Mouse (Mus musculus) kidney, adult 2 months (tissue): ENCODE measurements around the gene Ung. TPM values are rescaled to one million over a fixed set of nuclear protein-coding genes. Genes with fewer than 3 reads are reported as not detected.
A peak's percentile ranks its signal among the peaks of the same experiment; 100 is the strongest.

ENCODE experiments used
- DNase-seq: peaks from one replicate; pipeline ENCODE4 v3.0.0; 2021
- H3K27ac ChIP-seq: fragments of 200-500 bp; 2 replicates; pipeline ENCODE4 v1.5.1; 2012; ENCODE audit warnings: low read depth, low read length, control low read depth, inconsistent platforms; ENCODE audit not compliant: insufficient read depth
- H3K27me3 ChIP-seq: fragments of 200-500 bp; replicated peaks from 2 replicates; pipeline ENCODE4 v1.6.1; 2012; ENCODE audit warnings: mild to moderate bottlenecking, moderate library complexity, low read length, inconsistent platforms; ENCODE audit not compliant: control insufficient read depth, insufficient read depth
- H3K36me3 ChIP-seq: fragments of 200-500 bp; 2 replicates; pipeline ENCODE4 v1.6.1; 2012; ENCODE audit warnings: mild to moderate bottlenecking, moderate library complexity, low read length, inconsistent platforms; ENCODE audit not compliant: control insufficient read depth, insufficient read depth
- H3K4me1 ChIP-seq: fragments of 200-500 bp; 2 replicates; pipeline ENCODE4 v1.6.1; 2011; ENCODE audit warnings: low read length; ENCODE audit not compliant: control insufficient read depth, insufficient read depth
- H3K4me3 ChIP-seq: fragments of 200-500 bp; 2 replicates; pipeline ENCODE4 v1.5.1; 2011; ENCODE audit warnings: mild to moderate bottlenecking, low read depth, low read length, control low read depth; ENCODE audit not compliant: insufficient read depth
- CTCF ChIP-seq: fragments of 200-500 bp; conservative IDR thresholded peaks from 2 replicates; pipeline ENCODE4 v1.5.1; 2011; ENCODE audit warnings: low read depth, mild to moderate bottlenecking, control low read depth, low read length, moderate library complexity, mixed read lengths; ENCODE audit not compliant: insufficient read depth, insufficient read length
- POLR2A ChIP-seq: fragments of 200-500 bp; IDR thresholded peaks from one replicate; pipeline ENCODE4 v1.6.1; 2011; ENCODE audit warnings: low read depth, low read length, control low read depth
- WGBS: fragments of 180-500 bp; shearing (Covaris S2); methylation state at CpG from one replicate; pipeline ENCODE4 v1.1.7; 2018; 5-methylcytosine and 5-hydroxymethylcytosine counted together
- polyA plus RNA-seq: library from polyadenylated mRNA; depleted of rRNA; stranded (reverse); fragments of >200 nt; gene quantifications from 2 replicates; pipeline ENCODE4 v1.2.3, GENCODE M21; 2012

Gene Ung
- polyA plus RNA-seq, 1 experiment: 3.7 TPM

DNA sequence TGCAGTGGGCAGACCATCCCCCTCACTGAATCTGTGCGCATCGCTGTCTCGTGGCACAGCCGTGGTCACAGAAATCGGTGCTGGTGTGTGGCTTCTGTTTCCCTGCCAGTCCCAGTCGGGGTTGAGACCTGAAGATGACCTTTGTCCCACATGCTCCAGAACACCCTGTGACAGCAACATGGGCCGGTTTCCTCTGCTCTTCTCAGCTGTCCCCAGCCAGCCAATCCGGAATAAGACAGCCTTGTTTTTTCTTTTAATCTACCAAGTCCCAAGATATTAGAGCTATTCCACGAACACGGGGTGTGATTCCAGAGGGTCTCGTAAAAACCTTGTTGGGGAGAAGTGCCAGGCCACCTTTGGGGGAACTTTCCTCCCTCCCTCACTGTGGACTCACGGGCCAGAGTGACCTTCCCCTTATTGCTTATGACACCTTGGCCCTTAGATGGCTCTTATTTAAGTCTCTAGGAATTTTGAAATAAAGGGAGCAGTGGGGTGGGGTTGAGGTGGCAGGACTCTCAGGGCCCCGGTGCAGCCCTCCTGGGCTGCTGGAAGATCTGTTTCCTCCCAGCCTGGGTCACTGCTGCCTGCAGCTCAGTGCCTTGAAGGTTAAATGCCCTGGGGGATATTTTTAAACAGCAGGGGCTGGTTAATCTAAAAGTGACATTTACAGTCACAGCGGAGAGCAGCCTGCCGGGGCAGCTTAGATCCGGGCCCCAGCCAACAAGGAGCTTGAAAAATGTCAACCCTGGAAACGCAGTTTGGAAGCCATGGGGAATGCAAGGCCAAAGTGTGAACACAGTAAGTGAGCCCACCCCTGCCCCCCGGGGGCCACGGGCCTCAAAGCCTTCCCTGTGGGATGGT lies 16.1 kb downstream of the Ung start, which contains the start of gene Acacb:
Gene Acacb (plus strand): TSS at position 508 of the 861 bp plus-strand sequence.
- TF ChIP-seq CTCF: no peak
- TF ChIP-seq POLR2A: no peak
- peak; percentile 72 for DNase-seq
- peaks cover 5% of the 10 kb centered on the region; the same call in 1 of the 2 replicates for H3K4me1 ChIP-seq
- peak within 1 kb of the TSS; percentile 42 for H3K4me3 ChIP-seq
- no peaks in the 10 kb centered on the region for H3K27me3 ChIP-seq
- no peaks in the 10 kb centered on the region for H3K36me3 ChIP-seq
- peak within 1 kb of the TSS; percentile 80 for H3K27ac ChIP-seq
- WGBS: 28% methylated on average over 19 of the region's 19 CpGs

GRCm38 (mm10) chr5:114147043-114147972 lies 17.1 kb downstream of the Ung start:
- no peaks in the 10 kb centered on the region for H3K36me3 ChIP-seq
- peak; percentile 29 for DNase-seq
- H3K4me3 ChIP-seq: peak overlapping the region; percentile 42
- 75% methylated on average over 14 of the region's 14 CpGs for WGBS
- TF ChIP-seq POLR2A (no peak), CTCF (no peak)
- no peaks in the 10 kb centered on the region for H3K27me3 ChIP-seq
- H3K27ac ChIP-seq: peak overlapping the region; percentile 80
- peaks cover 5% of the 10 kb centered on the region; the same call in 1 of the 2 replicates for H3K4me1 ChIP-seq

GRCm38 (mm10) chr5:114152359-114153092 lies 22.3 kb downstream of the Ung start:
- peak; percentile 48 for DNase-seq
- Histone ChIP-seq H3K36me3 (no peaks in the 10 kb centered on the region), H3K27me3 (no peaks in the 10 kb centered on the region), H3K4me1 (0 out of 2 replicates have a peak, but pooled peaks cover 3% of the 10 kb centered on the region), H3K27ac (peak overlapping the region; percentile 94), H3K4me3 (no peak overlapping the region)
- whole genome bisulfite sequencing: 58% methylated on average over 12 of the region's 12 CpGs
- TF ChIP-seq POLR2A (no peak), CTCF (no peak)

DNA sequence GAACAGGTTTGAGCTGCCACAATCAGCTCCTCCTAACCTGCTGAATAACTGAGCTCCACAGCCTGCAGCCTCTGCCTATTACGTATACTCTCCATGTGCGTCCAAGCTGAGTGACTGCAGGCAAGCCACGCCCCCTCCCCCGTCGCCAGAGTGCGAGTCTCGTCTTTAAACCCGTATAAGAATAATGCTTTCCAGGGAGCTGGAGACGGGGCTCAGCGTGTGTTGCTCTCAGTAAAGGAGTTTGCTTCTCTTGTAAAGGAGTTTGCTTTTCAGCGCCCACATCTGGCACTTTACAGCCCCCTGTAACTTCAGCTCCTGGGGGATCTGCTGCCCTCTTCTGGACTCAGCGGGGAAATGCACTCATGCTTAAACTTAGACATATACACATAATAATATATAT lies 23.3 kb downstream of the Ung start:
- peak overlapping the region; percentile 42; the same call in 1 of the 2 replicates for H3K27ac ChIP-seq
- no peaks in the 10 kb centered on the region for H3K36me3 ChIP-seq
- 13% methylated on average over 12 of the region's 12 CpGs for WGBS
- 0 out of 2 replicates have a peak, but pooled peaks cover 3% of the 10 kb centered on the region for H3K4me1 ChIP-seq
- no peak for TF ChIP-seq POLR2A
- peak; percentile 46 for TF ChIP-seq CTCF
- peak; percentile 49 for DNase-seq
- H3K4me3 ChIP-seq: peak overlapping the region; percentile 5; the same call in 1 of the 2 replicates
- no peaks in the 10 kb centered on the region for H3K27me3 ChIP-seq

GRCm38 (mm10) chr5:114154765-114155164 lies 24.6 kb downstream of the Ung start:
- Histone ChIP-seq H3K36me3 (no peaks in the 10 kb centered on the region), H3K4me3 (no peak overlapping the region), H3K27me3 (no peaks in the 10 kb centered on the region), H3K27ac (peak overlapping the region; percentile 47), H3K4me1 (0 out of 2 replicates have a peak, but pooled peaks cover 3% of the 10 kb centered on the region)
- DNase-seq: no peak
- TF ChIP-seq CTCF: no peak
- no peak for TF ChIP-seq POLR2A
- WGBS: 67% methylated on average over 5 of the region's 5 CpGs

GRCm38 (mm10) chr5:114155168-114155933 lies 25.2 kb downstream of the Ung start:
- 43% methylated on average over 9 of the region's 9 CpGs for WGBS
- Histone ChIP-seq H3K27me3 (no peaks in the 10 kb centered on the region), H3K4me1 (0 out of 2 replicates have a peak, but pooled peaks cover 3% of the 10 kb centered on the region), H3K4me3 (no peak overlapping the region), H3K27ac (peak overlapping the region; percentile 54), H3K36me3 (no peaks in the 10 kb centered on the region)
- DNase-seq: peak; percentile 77
- TF ChIP-seq CTCF (0 out of 2 replicates have a peak, but pooled peaks have one; percentile 0), POLR2A (no peak)
